Mouse (Mus musculus) spleen, postnatal 0 days (tissue): Measurements from ENCODE around the gene Olfr638. TPM values are rescaled to one million over a fixed set of nuclear protein-coding genes. Genes with fewer than 3 reads are reported as not detected.

ENCODE experiments used
- polyA plus RNA-seq: library from polyadenylated mRNA; unstranded; fragments of >200 nt; fragmentation: Nextera tagmentation; extraction: Ambion mirVana; gene quantifications from 2 replicates; pipeline ENCODE4 v1.2.1, GENCODE M21; 2015

Gene Olfr638
- polyA plus RNA-seq = not detected in 2 replicates

DNA sequence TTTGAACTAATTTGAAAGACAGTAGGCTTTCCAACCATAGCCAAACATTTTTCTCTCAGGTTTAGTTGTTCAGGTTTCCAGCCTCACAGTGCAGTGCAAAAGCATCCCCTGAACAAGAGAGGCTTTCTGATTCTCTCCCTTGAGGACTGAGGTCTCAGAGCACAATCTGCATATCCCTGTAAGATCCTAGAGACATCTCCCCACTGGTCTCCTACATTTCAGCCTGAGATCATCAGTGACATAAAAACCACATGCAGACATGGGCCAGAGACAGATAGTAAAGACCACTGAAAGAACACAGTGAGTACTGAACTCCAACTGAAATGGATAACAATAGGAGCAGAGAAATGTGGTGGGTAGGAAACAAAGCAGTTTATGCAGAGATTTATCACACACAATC is at the start of gene Olfr638:
Gene Olfr638, plus strand, starts transcription at position 301 of the 400 bp plus-strand sequence.

DNA sequence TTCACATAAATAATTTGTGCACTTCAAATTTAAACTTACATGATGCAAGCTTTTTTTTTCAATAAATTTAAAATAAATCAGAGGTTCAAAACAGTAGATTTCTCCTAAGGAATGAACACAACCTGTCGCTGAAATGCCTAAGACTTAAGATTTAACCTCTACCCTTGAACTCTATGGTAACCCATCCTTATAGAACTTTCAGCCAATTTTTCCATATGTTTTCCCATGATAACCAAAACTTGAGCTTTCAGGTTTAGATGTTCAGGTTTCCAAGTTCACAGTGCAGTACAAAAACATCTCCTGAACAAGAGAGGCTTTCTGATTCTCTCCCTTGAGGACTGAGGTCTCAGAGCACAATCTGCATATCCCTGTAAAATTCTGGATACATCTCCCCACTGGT is 27.7 kb upstream of the Olfr638 start, which contains the start of gene Olfr635:
Gene Olfr635, plus strand, starts transcription at position 301 of the 400 bp plus-strand sequence.

DNA sequence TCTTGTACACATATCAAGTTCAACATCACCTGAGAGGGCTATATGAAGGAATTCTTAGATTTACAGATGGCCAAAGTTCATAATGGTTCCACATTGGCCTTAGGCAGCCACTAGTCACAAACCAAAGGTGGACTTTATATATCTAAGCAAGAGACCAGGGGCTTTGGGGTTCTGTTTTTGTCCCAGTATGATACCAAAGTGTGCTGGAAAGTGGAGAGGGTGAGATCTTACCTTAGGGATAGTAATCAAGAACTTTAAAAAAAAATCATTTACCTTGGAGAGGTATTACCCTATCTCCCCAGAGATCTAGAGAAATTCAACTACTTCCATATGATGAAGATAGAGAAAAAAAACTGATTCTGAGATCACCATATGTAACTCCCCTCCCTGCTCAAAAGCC is 18.7 kb downstream of the Olfr638 start, which contains the start of gene Olfr639:
Gene Olfr639, minus strand, starts transcription at position 101 of the 400 bp plus-strand sequence.

GRCm38 (mm10) chr7:104025473-104025872 is 26.9 kb downstream of the Olfr638 start, which contains the start of gene Olfr640:
Gene Olfr640 (minus strand): TSS chr7:104025573.

GRCm38 (mm10) chr7:104035145-104035544 is 36.6 kb downstream of the Olfr638 start, which contains the start of gene Olfr641:
Gene Olfr641 (plus strand): TSS chr7:104035445.

DNA sequence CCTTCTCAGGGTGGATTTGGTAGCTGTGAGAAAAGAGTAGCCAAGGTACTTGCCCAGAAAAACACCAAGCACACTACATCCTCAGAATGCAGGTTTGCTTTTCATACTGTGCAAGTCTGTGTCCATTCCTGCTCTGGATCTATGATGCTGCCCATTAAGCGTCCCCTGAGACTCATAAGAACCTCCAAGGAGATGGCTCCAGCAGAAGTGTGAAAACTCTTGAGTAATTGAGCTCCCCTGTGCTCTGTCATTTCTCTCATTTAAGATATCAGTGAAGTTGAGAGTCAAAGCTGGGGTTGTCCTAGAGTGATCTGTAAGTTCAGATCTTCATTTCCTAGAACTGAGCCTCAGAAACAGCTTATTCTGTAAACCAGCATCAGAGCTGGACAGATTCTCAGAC is 54.0 kb downstream of the Olfr638 start, which contains the start of gene Olfr642:
Gene Olfr642, minus strand, starts transcription at position 101 of the 400 bp plus-strand sequence.

Other genes with a start within 250 kb of the Olfr638 start
- gene Olfr630, start 241.4 kb upstream of the Olfr638 start, polyA plus RNA-seq = not detected in 2 replicates
- gene Olfr69, start 227.2 kb upstream of the Olfr638 start, polyA plus RNA-seq = 0.05 TPM in 1 of 2 replicates, not detected in the other
- 0.02 TPM in 1 of 2 replicates, not detected in the other for gene Olfr68, start 219.0 kb upstream of the Olfr638 start, polyA plus RNA-seq
- gene Olfr67, start 206.9 kb upstream of the Olfr638 start, polyA plus RNA-seq = not detected in 2 replicates
- 27,857 and 31,285 TPM in 2 replicates for gene Hbb-bt, start 184.8 kb upstream of the Olfr638 start, polyA plus RNA-seq
- 96,477 and 101,005 TPM in 2 replicates for gene Hbb-bs, start 170.7 kb upstream of the Olfr638 start, polyA plus RNA-seq
- not detected in 2 replicates for gene Hbb-bh2, start 158.2 kb upstream of the Olfr638 start, polyA plus RNA-seq
- 1.3 and 1.9 TPM in 2 replicates for gene Hbb-bh1, start 155.6 kb upstream of the Olfr638 start, polyA plus RNA-seq
- gene Hbb-y, start 145.5 kb upstream of the Olfr638 start, polyA plus RNA-seq = 2.9 and 3.0 TPM in 2 replicates
- not detected in 2 replicates for gene Olfr66, start 112.5 kb upstream of the Olfr638 start, polyA plus RNA-seq
- 0.02 TPM in 1 of 2 replicates, not detected in the other for gene Olfr64, start 104.3 kb upstream of the Olfr638 start, polyA plus RNA-seq
- not detected in 2 replicates for gene Olfr65, start 95.3 kb upstream of the Olfr638 start, polyA plus RNA-seq
- not detected in 2 replicates for gene Olfr631, start 69.9 kb upstream of the Olfr638 start, polyA plus RNA-seq
- 0.07 TPM in 1 of 2 replicates, not detected in the other for gene Olfr632, start 64.4 kb upstream of the Olfr638 start, polyA plus RNA-seq
- gene Olfr633, start 54.3 kb upstream of the Olfr638 start, polyA plus RNA-seq = not detected in 2 replicates
- not detected in 2 replicates for gene Olfr635, start 27.6 kb upstream of the Olfr638 start, polyA plus RNA-seq
- not detected in 2 replicates for gene Olfr639, start 18.6 kb downstream of the Olfr638 start, polyA plus RNA-seq
- gene Olfr640, start 26.8 kb downstream of the Olfr638 start, polyA plus RNA-seq = not detected in 2 replicates
- gene Olfr641, start 36.7 kb downstream of the Olfr638 start, polyA plus RNA-seq = not detected in 2 replicates
- gene Olfr642, start 53.9 kb downstream of the Olfr638 start, polyA plus RNA-seq = not detected in 2 replicates
- gene 4930516K23Rik, start 62.7 kb downstream of the Olfr638 start, polyA plus RNA-seq = not detected in 2 replicates
- not detected in 2 replicates for gene Olfr644, start 73.1 kb downstream of the Olfr638 start, polyA plus RNA-seq
- not detected in 2 replicates for gene Olfr645, start 86.7 kb downstream of the Olfr638 start, polyA plus RNA-seq
- gene Olfr646, start 106.1 kb downstream of the Olfr638 start, polyA plus RNA-seq = not detected in 2 replicates
- gene Ubqln5, start 131.1 kb downstream of the Olfr638 start, polyA plus RNA-seq = not detected in 2 replicates
- not detected in 2 replicates for gene Olfr643, start 138.7 kb downstream of the Olfr638 start, polyA plus RNA-seq
- not detected in 2 replicates for gene Ubqln3, start 144.5 kb downstream of the Olfr638 start, polyA plus RNA-seq
- gene Ubqlnl, start 151.8 kb downstream of the Olfr638 start, polyA plus RNA-seq = not detected in 2 replicates
- gene Olfm5, start 166.1 kb downstream of the Olfr638 start, polyA plus RNA-seq = 0.07 TPM in 1 of 2 replicates, not detected in the other
- gene Olfr648, start 184.6 kb downstream of the Olfr638 start, polyA plus RNA-seq = 0.08 and 0.15 TPM in 2 replicates
- gene Olfr649, start 197.2 kb downstream of the Olfr638 start, polyA plus RNA-seq = not detected in 2 replicates
- 0.65 and 1.2 TPM in 2 replicates for gene Trim6, start 220.0 kb downstream of the Olfr638 start, polyA plus RNA-seq
- 5.6 and 7.4 TPM in 2 replicates for gene Trim34a, start 245.7 kb downstream of the Olfr638 start, polyA plus RNA-seq